Mouse (Mus musculus): ENCODE data around the gene Vmn1r117. TPM values are rescaled to one million over a fixed set of nuclear protein-coding genes. Genes with fewer than 3 reads are reported as not detected.
"Not testable (repeated sequence)": the region's sequence is repeated elsewhere in the genome, so short reads cannot be mapped to it uniquely, and the experiment has no call there.

The Vmn1r117 gene
- not detected in 2 replicates for polyA plus RNA-seq (2015; fragmentation: Nextera tagmentation; extraction: Ambion mirVana)

GRCm38 (mm10) chr7:20884021-20884420 lies at the start of gene Vmn1r117:
Gene Vmn1r117 (minus strand): TSS chr7:20884121.
- ATAC-seq (ENCODE audit: low FRiP score, low TSS enrichment); H3K4me1 ChIP-seq (replicated peaks; ENCODE audit: control insufficient read depth, insufficient read depth); H3K9me3 ChIP-seq (ENCODE audit: control insufficient read depth, low read length); H3K9ac ChIP-seq (ENCODE audit: low read length); H3K27me3 ChIP-seq (ENCODE audit: control insufficient read depth, insufficient read depth, low read length); H3K36me3 ChIP-seq (ENCODE audit: control insufficient read depth, insufficient read depth, low read length); H3K27ac ChIP-seq (replicated peaks); DNase-seq (ENCODE audit: low spot score); H3K4me2 ChIP-seq (replicated peaks; ENCODE audit: low read depth); H3K4me3 ChIP-seq (ENCODE audit: low read depth, low read length): not testable (repeated sequence)
- WGBS = no CpG with 5 or more reads among the region's 2 CpGs

- H3K4me2 ChIP-seq (replicated peaks; ENCODE audit: low read depth); H3K4me1 ChIP-seq (replicated peaks; ENCODE audit: control insufficient read depth, insufficient read depth); H3K27ac ChIP-seq (replicated peaks); H3K9me3 ChIP-seq (ENCODE audit: control insufficient read depth, low read length); H3K9ac ChIP-seq (ENCODE audit: low read length); H3K36me3 ChIP-seq (ENCODE audit: control insufficient read depth, insufficient read depth, low read length); H3K27me3 ChIP-seq (ENCODE audit: control insufficient read depth, insufficient read depth, low read length); DNase-seq (ENCODE audit: low spot score); H3K4me3 ChIP-seq (ENCODE audit: low read depth, low read length); ATAC-seq (ENCODE audit: low FRiP score, low TSS enrichment): not testable (repeated sequence)
- no CpG with 5 or more reads among the region's 2 CpGs for WGBS
These were observed 28.3 kb upstream of the Vmn1r117 start, which contains the start of gene Vmn1r118 for GRCm38 (mm10) chr7:20912247-20912646. Gene Vmn1r118 (minus strand): TSS chr7:20912347.

GRCm38 (mm10) chr7:20871956-20872355 lies 12.0 kb downstream of the Vmn1r117 start, which contains the start of gene Vmn1r116:
Gene Vmn1r116 (plus strand): TSS chr7:20872256.
- not testable (repeated sequence) for H3K9me3 ChIP-seq (ENCODE audit: control insufficient read depth, low read length); H3K4me3 ChIP-seq (ENCODE audit: low read depth, low read length); H3K27ac ChIP-seq (replicated peaks); H3K4me1 ChIP-seq (replicated peaks; ENCODE audit: control insufficient read depth, insufficient read depth); H3K27me3 ChIP-seq (ENCODE audit: control insufficient read depth, insufficient read depth, low read length); H3K36me3 ChIP-seq (ENCODE audit: control insufficient read depth, insufficient read depth, low read length); DNase-seq (ENCODE audit: low spot score); ATAC-seq (ENCODE audit: low FRiP score, low TSS enrichment); H3K9ac ChIP-seq (ENCODE audit: low read length); H3K4me2 ChIP-seq (replicated peaks; ENCODE audit: low read depth)
- 62% methylated on average over 3 of the region's 3 CpGs for WGBS

- not testable (repeated sequence) for H3K4me2 ChIP-seq (replicated peaks; ENCODE audit: low read depth); H3K9ac ChIP-seq (ENCODE audit: low read length); H3K9me3 ChIP-seq (ENCODE audit: control insufficient read depth, low read length); H3K27me3 ChIP-seq (ENCODE audit: control insufficient read depth, insufficient read depth, low read length); H3K4me1 ChIP-seq (replicated peaks; ENCODE audit: control insufficient read depth, insufficient read depth); ATAC-seq (ENCODE audit: low FRiP score, low TSS enrichment); H3K4me3 ChIP-seq (ENCODE audit: low read depth, low read length); DNase-seq (ENCODE audit: low spot score); H3K36me3 ChIP-seq (ENCODE audit: control insufficient read depth, insufficient read depth, low read length); H3K27ac ChIP-seq (replicated peaks)
- WGBS = 87% methylated on average over 1 of the region's 3 CpGs
These were observed 39.0 kb downstream of the Vmn1r117 start, which contains the start of gene Vmn1r115 for GRCm38 (mm10) chr7:20844885-20845284. Gene Vmn1r115 (minus strand): TSS chr7:20844985.

Other genes starting within 250 kb of the Vmn1r117 start
- gene Vmn1r107, start 215.2 kb downstream of the Vmn1r117 start, polyA plus RNA-seq (2015; fragmentation: Nextera tagmentation; extraction: Ambion mirVana) = not detected in 2 replicates
- gene Vmn1r111, start 180.9 kb downstream of the Vmn1r117 start, polyA plus RNA-seq (2015; fragmentation: Nextera tagmentation; extraction: Ambion mirVana) = not detected in 2 replicates
- gene Gm10668, start 153.5 kb downstream of the Vmn1r117 start, polyA plus RNA-seq (2015; fragmentation: Nextera tagmentation; extraction: Ambion mirVana) = not detected in 2 replicates
- not detected in 2 replicates for gene Vmn1r112, start 112.9 kb downstream of the Vmn1r117 start, polyA plus RNA-seq (2015; fragmentation: Nextera tagmentation; extraction: Ambion mirVana)
- gene Vmn1r113, start 96.8 kb downstream of the Vmn1r117 start, polyA plus RNA-seq (2015; fragmentation: Nextera tagmentation; extraction: Ambion mirVana) = not detected in 2 replicates
- not detected in 2 replicates for gene Vmn1r114, start 71.9 kb downstream of the Vmn1r117 start, polyA plus RNA-seq (2015; fragmentation: Nextera tagmentation; extraction: Ambion mirVana)
- not detected in 2 replicates for gene Vmn1r115, start 39.1 kb downstream of the Vmn1r117 start, polyA plus RNA-seq (2015; fragmentation: Nextera tagmentation; extraction: Ambion mirVana)
- gene Vmn1r116, start 11.9 kb downstream of the Vmn1r117 start, polyA plus RNA-seq (2015; fragmentation: Nextera tagmentation; extraction: Ambion mirVana) = not detected in 2 replicates
- not detected in 2 replicates for gene Vmn1r118, start 28.2 kb upstream of the Vmn1r117 start, polyA plus RNA-seq (2015; fragmentation: Nextera tagmentation; extraction: Ambion mirVana)
- not detected in 2 replicates for gene Vmn1r119, start 128.3 kb upstream of the Vmn1r117 start, polyA plus RNA-seq (2015; fragmentation: Nextera tagmentation; extraction: Ambion mirVana)
- not detected in 2 replicates for gene Vmn1r120, start 169.7 kb upstream of the Vmn1r117 start, polyA plus RNA-seq (2015; fragmentation: Nextera tagmentation; extraction: Ambion mirVana)
- gene Vmn1r121, start 214.4 kb upstream of the Vmn1r117 start, polyA plus RNA-seq (2015; fragmentation: Nextera tagmentation; extraction: Ambion mirVana) = not detected in 2 replicates

All from stomach, postnatal 0 days (tissue).